Mouse (Mus musculus) midbrain, postnatal 0 days (tissue): ENCODE data around the gene Agbl4. TPM values are rescaled to one million over a fixed set of nuclear protein-coding genes. Genes with fewer than 3 reads are reported as not detected.
A peak's percentile ranks its signal among the peaks of the same experiment; 100 is the strongest.

ENCODE experiments used
- ATAC-seq: fragments of 200-750 bp; cut with Nextera tagmentation; 2 replicates; pipeline ENCODE4 v1.8.0; 2017; ENCODE audit warnings: moderate number of reproducible peaks, mild to moderate bottlenecking, moderate TSS enrichment, moderate library complexity; ENCODE audit not compliant: low FRiP score
- DNase-seq: peaks from one replicate; pipeline ENCODE4 v3.0.0-alpha.2; 2015; ENCODE audit warnings: low spot score
- H3K27ac ChIP-seq: fragments of 300-500 bp; sonication (generic); 2 replicates; pipeline ENCODE4 v1.5.1; 2014; ENCODE audit warnings: low read depth, mild to moderate bottlenecking, low read length, mixed read lengths
- H3K27me3 ChIP-seq: fragments of 300-500 bp; sonication (generic); 2 replicates; pipeline ENCODE4 v1.6.1; 2014; ENCODE audit warnings: low read length, control low read depth, mixed read lengths; ENCODE audit not compliant: insufficient read depth
- H3K36me3 ChIP-seq: fragments of 300-500 bp; sonication (generic); 2 replicates; pipeline ENCODE4 v1.6.1; 2014; ENCODE audit warnings: low read length, control low read depth, mixed read lengths; ENCODE audit not compliant: insufficient read depth
- H3K4me1 ChIP-seq: fragments of 300-500 bp; sonication (generic); 2 replicates; pipeline ENCODE4 v1.6.1; 2014; ENCODE audit warnings: mild to moderate bottlenecking, control low read depth, antibody characterized with exemption, low read length, mixed read lengths; ENCODE audit not compliant: insufficient read depth
- H3K4me2 ChIP-seq: fragments of 300-500 bp; sonication (generic); 2 replicates; pipeline ENCODE4 v1.6.1; 2014; ENCODE audit warnings: low read depth, mild to moderate bottlenecking, low read length, mixed read lengths; ENCODE audit not compliant: poor library complexity, severe bottlenecking
- H3K4me3 ChIP-seq: fragments of 300-500 bp; sonication (generic); 2 replicates; pipeline ENCODE4 v1.5.1; 2014; ENCODE audit warnings: low read depth, mild to moderate bottlenecking, low read length, moderate library complexity
- H3K9ac ChIP-seq: fragments of 300-500 bp; sonication (generic); replicated peaks from 2 replicates; pipeline ENCODE4 v1.6.1; 2014; ENCODE audit warnings: mild to moderate bottlenecking, low read length, moderate library complexity, mixed read lengths; ENCODE audit not compliant: poor library complexity, severe bottlenecking
- H3K9me3 ChIP-seq: fragments of 300-500 bp; sonication (generic); 2 replicates; pipeline ENCODE4 v1.6.1; 2016; ENCODE audit warnings: low read length, control low read depth
- CTCF ChIP-seq: IDR thresholded peaks from 2 replicates; pipeline ENCODE4 v1.5.1; 2016; ENCODE audit warnings: antibody characterized with exemption, mild to moderate bottlenecking
- WGBS: fragments of 180-500 bp; shearing (Covaris S2); extraction: QIAGEN DNeasy Blood & Tissue Kit; methylation state at CpG from one replicate; pipeline ENCODE4 v1.1.7; 2014; 5-methylcytosine and 5-hydroxymethylcytosine counted together
- polyA plus RNA-seq: library from polyadenylated mRNA; unstranded; fragments of >200 nt; fragmentation: Nextera tagmentation; extraction: Ambion mirVana; gene quantifications from 2 replicates; pipeline ENCODE4 v1.2.1, GENCODE M21; 2015
- total RNA-seq: library from RNA; depleted of rRNA; stranded (reverse); fragments of >200 nt; gene quantifications from 2 replicates; pipeline ENCODE4 v1.2.3, GENCODE M21; 2014

Gene Agbl4
- total and polyA plus RNA-seq, 2 experiments from 2014 or later, result 5.0 to 9.2 TPM

- Histone ChIP-seq H3K27ac (no peak overlapping the region), H3K9ac (no peak overlapping the region; the same call in 1 of the 2 replicates), H3K36me3 (peaks cover 4% of the 10 kb centered on the region), H3K4me3 (peak overlapping the region; percentile 93; the same call in 1 of the 2 replicates), H3K4me1 (peaks cover 22% of the 10 kb centered on the region; the same call in 1 of the 2 replicates), H3K4me2 (peak overlapping the region; percentile 81), H3K9me3 (no peaks in the 10 kb centered on the region), H3K27me3 (no peaks in the 10 kb centered on the region)
- no peak for TF ChIP-seq CTCF
- ATAC-seq (no peak), DNase-seq (no peak)
- WGBS, result 43% methylated on average over 3 of the region's 3 CpGs
Measured at GRCm38 (mm10) chr4:111416551-111416950, 1019.1 kb downstream of the Agbl4 start.

GRCm38 (mm10) chr4:111417716-111418115, 1020.3 kb downstream of the Agbl4 start:
- TF ChIP-seq CTCF, result no peak
- H3K27ac ChIP-seq, result no peak overlapping the region
- no peaks in the 10 kb centered on the region for H3K27me3 ChIP-seq
- peaks cover 22% of the 10 kb centered on the region; the same call in 1 of the 2 replicates for H3K4me1 ChIP-seq
- no peaks in the 10 kb centered on the region for H3K9me3 ChIP-seq
- WGBS, result 94% methylated on average over 5 of the region's 5 CpGs
- no peak overlapping the region for H3K4me2 ChIP-seq
- DNase-seq (no peak), ATAC-seq (no peak)
- peaks cover 4% of the 10 kb centered on the region for H3K36me3 ChIP-seq
- no peak overlapping the region for H3K9ac ChIP-seq
- H3K4me3 ChIP-seq, result no peak overlapping the region

- ATAC-seq (no peak), DNase-seq (no peak)
- no peaks in the 10 kb centered on the region for H3K27me3 ChIP-seq
- H3K9ac ChIP-seq, result no peak overlapping the region
- H3K9me3 ChIP-seq, result no peaks in the 10 kb centered on the region
- no peak overlapping the region for H3K4me2 ChIP-seq
- H3K36me3 ChIP-seq, result peaks cover 4% of the 10 kb centered on the region
- 86% methylated on average over 1 of the region's 1 CpGs for WGBS
- no peak overlapping the region for H3K4me3 ChIP-seq
- no peak overlapping the region for H3K27ac ChIP-seq
- H3K4me1 ChIP-seq, result peaks cover 22% of the 10 kb centered on the region; the same call in 1 of the 2 replicates
- no peak for TF ChIP-seq CTCF
Measured at GRCm38 (mm10) chr4:111419476-111419875, 1022.0 kb downstream of the Agbl4 start.

GRCm38 (mm10) chr4:111420031-111420430, 1022.6 kb downstream of the Agbl4 start:
- Histone ChIP-seq H3K9me3 (no peaks in the 10 kb centered on the region), H3K36me3 (peaks cover 6% of the 10 kb centered on the region), H3K27ac (no peak overlapping the region), H3K4me3 (no peak overlapping the region), H3K4me1 (peaks cover 22% of the 10 kb centered on the region; the same call in 1 of the 2 replicates), H3K27me3 (no peaks in the 10 kb centered on the region), H3K9ac (no peak overlapping the region), H3K4me2 (no peak overlapping the region)
- DNase-seq (no peak), ATAC-seq (no peak)
- no peak for TF ChIP-seq CTCF
- 80% methylated on average over 3 of the region's 3 CpGs for WGBS

- Histone ChIP-seq H3K27ac (no peak overlapping the region), H3K4me3 (no peak overlapping the region), H3K36me3 (peaks cover 7% of the 10 kb centered on the region), H3K9me3 (no peaks in the 10 kb centered on the region), H3K27me3 (no peaks in the 10 kb centered on the region), H3K4me2 (no peak overlapping the region), H3K4me1 (peaks cover 18% of the 10 kb centered on the region; the same call in 1 of the 2 replicates), H3K9ac (no peak overlapping the region)
- WGBS, result 93% methylated on average over 4 of the region's 4 CpGs
- no peak for TF ChIP-seq CTCF
- ATAC-seq, result no peak
- DNase-seq, result no peak
Measured at GRCm38 (mm10) chr4:111420955-111421354, 1023.5 kb downstream of the Agbl4 start.

GRCm38 (mm10) chr4:111421785-111422184, 1024.3 kb downstream of the Agbl4 start:
- H3K27ac ChIP-seq, result no peak overlapping the region
- peaks cover 7% of the 10 kb centered on the region for H3K36me3 ChIP-seq
- H3K27me3 ChIP-seq, result no peaks in the 10 kb centered on the region
- ATAC-seq (no peak), DNase-seq (no peak)
- H3K4me1 ChIP-seq, result peaks cover 10% of the 10 kb centered on the region; the same call in 1 of the 2 replicates
- no peak overlapping the region for H3K4me2 ChIP-seq
- no peaks in the 10 kb centered on the region for H3K9me3 ChIP-seq
- WGBS, result 92% methylated on average over 6 of the region's 6 CpGs
- no peak overlapping the region for H3K9ac ChIP-seq
- no peak for TF ChIP-seq CTCF
- no peak overlapping the region for H3K4me3 ChIP-seq
